Mouse (Mus musculus): ENCODE results near the gene Pus7l.

DNA sequence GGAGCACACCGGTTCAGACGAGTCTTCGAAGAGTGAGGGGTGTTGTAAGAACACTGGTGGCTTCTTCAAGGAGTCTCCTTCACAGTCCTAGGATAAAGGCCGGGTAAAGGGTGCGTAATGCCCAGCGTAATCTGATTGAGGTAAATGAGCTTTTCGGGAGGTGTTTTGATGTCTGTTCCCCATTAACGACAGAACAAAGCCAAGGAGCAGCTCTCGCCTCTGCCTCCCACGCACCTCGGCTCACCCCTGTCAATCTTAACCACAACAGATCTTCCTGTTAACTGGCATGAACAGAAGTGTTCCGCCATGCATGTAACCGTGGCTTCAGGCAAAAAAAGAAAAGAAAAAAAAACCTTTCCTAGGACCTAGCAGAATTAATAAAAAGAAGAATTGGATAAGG lies 64.6 kb downstream of the Pus7l start:
- TF ChIP-seq CTCF (IDR thresholded peaks at IDR 0.05; ENCODE audit: low read depth, low read length), result no peak
- no peak for TF ChIP-seq POLR2A (IDR thresholded peaks at IDR 0.05; ENCODE audit: borderline replicate concordance, low read depth, low read length)
